Mouse (Mus musculus) liver, postnatal 0 days (tissue): Measurements from ENCODE around the gene Rpl27a. TPM values are rescaled to one million over a fixed set of nuclear protein-coding genes. Genes with fewer than 3 reads are reported as not detected.

Experiments used
- ATAC-seq: fragments of 200-750 bp; cut with Nextera tagmentation; 2 replicates; pipeline ENCODE4 v1.8.0; 2017; ENCODE audit warnings: mild to moderate bottlenecking, moderate library complexity
- DNase-seq: peaks from one replicate; pipeline ENCODE4 v3.0.0-alpha.2; 2016
- H3K27ac ChIP-seq: fragments of 300-500 bp; sonication (generic); 2 replicates; pipeline ENCODE4 v1.5.1; 2014; ENCODE audit warnings: antibody characterized with exemption, moderate library complexity, mild to moderate bottlenecking, low read depth
- H3K27me3 ChIP-seq: fragments of 300-500 bp; sonication (generic); 2 replicates; pipeline ENCODE4 v1.6.1; 2014; ENCODE audit warnings: low read length, control low read depth, mixed read lengths; ENCODE audit not compliant: insufficient read depth
- H3K36me3 ChIP-seq: fragments of 300-500 bp; sonication (generic); replicated peaks from 2 replicates; pipeline ENCODE4 v1.6.1; 2014; ENCODE audit warnings: mild to moderate bottlenecking, control low read depth, low read length, moderate library complexity, mixed read lengths; ENCODE audit not compliant: insufficient read depth
- H3K4me1 ChIP-seq: fragments of 300-500 bp; sonication (generic); 2 replicates; pipeline ENCODE4 v1.6.1; 2014; ENCODE audit warnings: antibody characterized with exemption, mild to moderate bottlenecking, control low read depth; ENCODE audit not compliant: insufficient read depth
- H3K4me2 ChIP-seq: fragments of 300-500 bp; sonication (generic); 2 replicates; pipeline ENCODE4 v1.6.1; 2014; ENCODE audit warnings: low read depth, mild to moderate bottlenecking, low read length, moderate library complexity, mixed read lengths
- H3K4me3 ChIP-seq: fragments of 300-500 bp; sonication (generic); 2 replicates; pipeline ENCODE4 v1.5.1; 2014; ENCODE audit warnings: low read depth, low read length
- H3K9ac ChIP-seq: fragments of 300-500 bp; sonication (generic); replicated peaks from 2 replicates; pipeline ENCODE4 v1.6.1; 2014; ENCODE audit warnings: mild to moderate bottlenecking, moderate library complexity
- H3K9me3 ChIP-seq: fragments of 300-500 bp; sonication (generic); 2 replicates; pipeline ENCODE4 v1.6.1; 2016; ENCODE audit warnings: mild to moderate bottlenecking, control low read depth, low read length, mixed read lengths
- CTCF ChIP-seq: sonication (generic); IDR thresholded peaks from 2 replicates; pipeline ENCODE4 v1.5.1; 2016; ENCODE audit warnings: antibody characterized with exemption, low read depth
- EP300 ChIP-seq: IDR thresholded peaks from 2 replicates; pipeline ENCODE4 v1.6.1; 2016; ENCODE audit warnings: antibody characterized with exemption, low read depth, mild to moderate bottlenecking
- WGBS: fragments of 180-500 bp; shearing (Covaris S2); extraction: QIAGEN DNeasy Blood & Tissue Kit; methylation state at CpG from one replicate; pipeline ENCODE4 v1.1.7; 2014; ENCODE audit not compliant: insufficient replicate concordance; 5-methylcytosine and 5-hydroxymethylcytosine counted together
- polyA plus RNA-seq: library from polyadenylated mRNA; unstranded; fragments of >200 nt; fragmentation: Nextera tagmentation; extraction: Ambion mirVana; gene quantifications from 2 replicates; pipeline ENCODE4 v1.2.1, GENCODE M21; 2015

Gene Rpl27a
- polyA plus RNA-seq, 1 experiment from 2014 or later: 83.1 TPM

GRCm38 (mm10) chr7:109523741-109524441 lies 4.9 kb downstream of the Rpl27a start:
- TF ChIP-seq EP300 (no peak), CTCF (no peak)
- Histone ChIP-seq H3K27ac (peak overlapping the region; percentile 58), H3K9ac (no peak overlapping the region), H3K4me3 (no peak overlapping the region), H3K36me3 (peaks cover 65% of the 10 kb centered on the region), H3K27me3 (no peaks in the 10 kb centered on the region), H3K4me2 (no peak overlapping the region), H3K9me3 (no peaks in the 10 kb centered on the region), H3K4me1 (peaks cover 12% of the 10 kb centered on the region)
- DNase-seq (no peak), ATAC-seq (no peak)
- WGBS: 72% methylated on average over 6 of the region's 6 CpGs

- Histone ChIP-seq H3K36me3 (peaks cover 65% of the 10 kb centered on the region), H3K4me3 (no peak overlapping the region), H3K9me3 (no peaks in the 10 kb centered on the region), H3K4me1 (peaks cover 12% of the 10 kb centered on the region), H3K9ac (no peak overlapping the region), H3K4me2 (no peak overlapping the region), H3K27me3 (no peaks in the 10 kb centered on the region), H3K27ac (peak overlapping the region; percentile 58)
- ATAC-seq (no peak), DNase-seq (no peak)
- TF ChIP-seq EP300 (no peak), CTCF (no peak)
Measured at GRCm38 (mm10) chr7:109524442-109524744, 5.4 kb downstream of the Rpl27a start.

- WGBS: 70% methylated on average over 3 of the region's 3 CpGs
- H3K27ac ChIP-seq: peak overlapping the region; percentile 58
- H3K4me1 ChIP-seq: peaks cover 11% of the 10 kb centered on the region
- H3K9me3 ChIP-seq: no peaks in the 10 kb centered on the region
- H3K36me3 ChIP-seq: peaks cover 66% of the 10 kb centered on the region
- H3K4me3 ChIP-seq: no peak overlapping the region
- H3K4me2 ChIP-seq: no peak overlapping the region
- ATAC-seq: no peak
- no peak overlapping the region for H3K9ac ChIP-seq
- H3K27me3 ChIP-seq: no peaks in the 10 kb centered on the region
- DNase-seq: no peak
- TF ChIP-seq EP300: no peak
- TF ChIP-seq CTCF: no peak
Measured at GRCm38 (mm10) chr7:109524763-109525162, 5.8 kb downstream of the Rpl27a start.

- TF ChIP-seq CTCF (no peak), EP300 (no peak)
- no peak overlapping the region for H3K4me2 ChIP-seq
- no peaks in the 10 kb centered on the region for H3K9me3 ChIP-seq
- H3K4me3 ChIP-seq: no peak overlapping the region
- ATAC-seq: peak; percentile 70
- 66% methylated on average over 16 of the region's 16 CpGs for WGBS
- peak overlapping the region; percentile 30; the same call in 1 of the 2 replicates for H3K9ac ChIP-seq
- no peak for DNase-seq
- peaks cover 4% of the 10 kb centered on the region for H3K4me1 ChIP-seq
- no peaks in the 10 kb centered on the region for H3K27me3 ChIP-seq
- peaks cover 68% of the 10 kb centered on the region for H3K36me3 ChIP-seq
- H3K27ac ChIP-seq: peak overlapping the region; percentile 58
Measured at GRCm38 (mm10) chr7:109525740-109526663, 7.1 kb downstream of the Rpl27a start.

GRCm38 (mm10) chr7:109527536-109527935 lies 8.6 kb downstream of the Rpl27a start:
- Histone ChIP-seq H3K4me1 (no peaks in the 10 kb centered on the region), H3K4me2 (no peak overlapping the region), H3K36me3 (peaks cover 53% of the 10 kb centered on the region), H3K27me3 (no peaks in the 10 kb centered on the region), H3K27ac (0 out of 2 replicates have a peak overlapping the region, but pooled peaks have one; percentile 3), H3K9ac (no peak overlapping the region), H3K9me3 (no peaks in the 10 kb centered on the region), H3K4me3 (no peak overlapping the region)
- DNase-seq (no peak), ATAC-seq (no peak)
- TF ChIP-seq CTCF (no peak), EP300 (no peak)
- 60% methylated on average over 3 of the region's 3 CpGs for WGBS

GRCm38 (mm10) chr7:109528356-109528755 lies 9.4 kb downstream of the Rpl27a start:
- Histone ChIP-seq H3K36me3 (peaks cover 48% of the 10 kb centered on the region), H3K4me2 (no peak overlapping the region), H3K4me1 (no peaks in the 10 kb centered on the region), H3K4me3 (no peak overlapping the region), H3K9me3 (no peaks in the 10 kb centered on the region), H3K9ac (no peak overlapping the region), H3K27me3 (no peaks in the 10 kb centered on the region), H3K27ac (no peak overlapping the region)
- TF ChIP-seq EP300 (no peak), CTCF (peak; percentile 70)
- DNase-seq: peak; percentile 44
- 48% methylated on average over 3 of the region's 3 CpGs for WGBS
- ATAC-seq: no peak
